Mouse (Mus musculus): ENCODE data around the gene Hipk1. TPM values are rescaled to one million over a fixed set of nuclear protein-coding genes. Genes with fewer than 3 reads are reported as not detected.
"Not testable (repeated sequence)": the region's sequence is repeated elsewhere in the genome, so short reads cannot be mapped to it uniquely, and the experiment has no call there.

Gene Hipk1
- 16.7 TPM for polyA plus RNA-seq (2012; fragmentation: generic; extraction: Trizol)

GRCm38 (mm10) chr3:103791230-103792110 lies at the start of gene Hipk1:
Gene Hipk1, minus strand, starts transcription at chr3:103791563.
- Histone ChIP-seq H3K36me3 (ENCODE audit: control insufficient read depth, insufficient read depth) (no peaks in the 10 kb centered on the region), H3K4me3 (peak within 1 kb of the TSS; percentile 65), H3K4me2 (ENCODE audit: low read depth) (peak within 1 kb of the TSS; percentile 81), H3K27me3 (ENCODE audit: control insufficient read depth, insufficient read depth, insufficient read length) (no peaks in the 10 kb centered on the region), H3K79me2 (ENCODE audit: control insufficient read depth, insufficient read depth) (peaks cover 43% of the 10 kb centered on the region), H3ac (ENCODE audit: control insufficient read depth, insufficient read length) (peak within 1 kb of the TSS; percentile 79)
- TF ChIP-seq E2F4 (IDR thresholded peaks at IDR 0.05; ENCODE audit: insufficient read depth) (no peak), MAX (IDR thresholded peaks at IDR 0.05; ENCODE audit: low read depth) (no peak), POLR2A (IDR thresholded peaks at IDR 0.05; ENCODE audit: insufficient read length, low read depth) (peak; percentile 88), POLR2AphosphoS2 (IDR thresholded peaks at IDR 0.05; ENCODE audit: insufficient read length, low read depth) (peak; percentile 90), MYOG (IDR thresholded peaks at IDR 0.05; ENCODE audit: control insufficient read depth in 1 of 3, insufficient read depth in 1 of 3, insufficient read length in 2 of 3, low read depth in 2 of 3) (peak in 1 of 3 experiments; percentile 33), USF1 (IDR thresholded peaks at IDR 0.05; ENCODE audit: low read depth) (no peak)

DNA sequence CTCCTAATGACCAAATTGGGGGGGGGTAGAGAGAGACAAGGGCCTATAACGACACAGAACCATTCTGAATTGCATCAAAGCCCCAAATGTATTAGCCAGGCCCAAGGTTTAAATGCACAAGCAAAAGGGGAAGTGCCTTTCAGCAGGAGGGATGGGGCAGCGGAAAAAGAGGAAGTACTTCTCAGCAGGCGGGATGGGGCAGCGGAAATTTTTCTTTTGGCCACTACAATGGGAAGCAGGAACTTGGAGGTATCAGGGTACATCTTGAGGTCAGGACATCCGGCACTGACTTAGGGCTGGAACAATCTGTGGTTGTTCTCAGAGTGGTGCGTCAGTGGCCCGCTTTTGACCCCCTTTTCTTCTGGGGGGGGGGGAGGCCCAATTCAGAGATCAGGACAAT lies 49.6 kb upstream of the Hipk1 start:
- not testable (repeated sequence) for H3K27me3 ChIP-seq (ENCODE audit: control insufficient read depth, insufficient read depth, insufficient read length); H3ac ChIP-seq (ENCODE audit: control insufficient read depth, insufficient read length); H3K36me3 ChIP-seq (ENCODE audit: control insufficient read depth, insufficient read depth); H3K4me2 ChIP-seq (ENCODE audit: low read depth); H3K79me2 ChIP-seq (ENCODE audit: control insufficient read depth, insufficient read depth); H3K4me3 ChIP-seq

- not testable (repeated sequence) for H3K79me2 ChIP-seq (ENCODE audit: control insufficient read depth, insufficient read depth); H3K4me2 ChIP-seq (ENCODE audit: low read depth); H3K27me3 ChIP-seq (ENCODE audit: control insufficient read depth, insufficient read depth, insufficient read length); H3K4me3 ChIP-seq; H3ac ChIP-seq (ENCODE audit: control insufficient read depth, insufficient read length); H3K36me3 ChIP-seq (ENCODE audit: control insufficient read depth, insufficient read depth)
These were observed 48.8 kb upstream of the Hipk1 start for GRCm38 (mm10) chr3:103840195-103840594.

DNA sequence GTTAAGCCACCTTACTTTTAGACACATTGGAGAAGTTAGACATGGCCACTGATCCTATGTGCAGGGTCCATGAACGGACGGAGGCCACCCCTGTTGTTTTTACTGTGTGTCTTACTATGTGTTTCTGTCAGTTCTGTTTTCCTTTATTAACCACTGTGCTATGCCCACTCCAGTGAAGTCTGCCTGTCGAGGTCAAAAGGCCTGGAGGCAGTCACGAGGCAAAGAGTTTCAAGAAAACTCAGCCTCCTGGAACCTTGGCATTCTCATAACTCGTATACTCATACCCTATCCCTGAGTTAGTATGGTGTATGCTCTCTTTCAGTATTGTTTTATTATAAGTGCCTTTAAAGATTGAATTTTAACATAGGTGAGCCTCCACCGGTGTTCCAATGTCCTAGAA lies 48.3 kb upstream of the Hipk1 start:
- no peaks in the 10 kb centered on the region for H3K27me3 ChIP-seq (ENCODE audit: control insufficient read depth, insufficient read depth, insufficient read length)
- no peaks in the 10 kb centered on the region for H3K79me2 ChIP-seq (ENCODE audit: control insufficient read depth, insufficient read depth)
- H3ac ChIP-seq (ENCODE audit: control insufficient read depth, insufficient read length), result no peak overlapping the region
- H3K4me2 ChIP-seq (ENCODE audit: low read depth), result no peak overlapping the region
- no peak overlapping the region for H3K4me3 ChIP-seq
- H3K36me3 ChIP-seq (ENCODE audit: control insufficient read depth, insufficient read depth), result no peaks in the 10 kb centered on the region
- TF ChIP-seq TCF12 (IDR thresholded peaks at IDR 0.05; ENCODE audit: insufficient read depth, poor library complexity, severe bottlenecking), result no peak
- no peak for TF ChIP-seq E2F4 (IDR thresholded peaks at IDR 0.05; ENCODE audit: insufficient read depth)
- no peak for TF ChIP-seq MYOG (IDR thresholded peaks at IDR 0.05; ENCODE audit: control insufficient read depth in 1 of 3, insufficient read depth in 1 of 3, insufficient read length in 2 of 3, low read depth in 2 of 3)
- TF ChIP-seq USF1 (IDR thresholded peaks at IDR 0.05; ENCODE audit: low read depth), result no peak
- no peak for TF ChIP-seq POLR2AphosphoS2 (IDR thresholded peaks at IDR 0.05; ENCODE audit: insufficient read length, low read depth)
- no peak for TF ChIP-seq TCF3 (IDR thresholded peaks at IDR 0.05; ENCODE audit: insufficient read length, low read depth)
- no peak for TF ChIP-seq MAX (IDR thresholded peaks at IDR 0.05; ENCODE audit: low read depth)
- TF ChIP-seq SRF (IDR thresholded peaks at IDR 0.05; ENCODE audit: control insufficient read depth, insufficient read length, low read depth), result no peak
- TF ChIP-seq CEBPB (IDR thresholded peaks at IDR 0.05; ENCODE audit: insufficient read depth, poor library complexity, severe bottlenecking), result no peak
- no peak for TF ChIP-seq REST (IDR thresholded peaks at IDR 0.05; ENCODE audit: insufficient read depth, insufficient read length)
- no peak for TF ChIP-seq POLR2A (IDR thresholded peaks at IDR 0.05; ENCODE audit: insufficient read length, low read depth)
- no peak for TF ChIP-seq MYOD1 (IDR thresholded peaks at IDR 0.05; ENCODE audit: control insufficient read depth in 1 of 3, insufficient read length in 2 of 3, low read depth in 2 of 3)

DNA sequence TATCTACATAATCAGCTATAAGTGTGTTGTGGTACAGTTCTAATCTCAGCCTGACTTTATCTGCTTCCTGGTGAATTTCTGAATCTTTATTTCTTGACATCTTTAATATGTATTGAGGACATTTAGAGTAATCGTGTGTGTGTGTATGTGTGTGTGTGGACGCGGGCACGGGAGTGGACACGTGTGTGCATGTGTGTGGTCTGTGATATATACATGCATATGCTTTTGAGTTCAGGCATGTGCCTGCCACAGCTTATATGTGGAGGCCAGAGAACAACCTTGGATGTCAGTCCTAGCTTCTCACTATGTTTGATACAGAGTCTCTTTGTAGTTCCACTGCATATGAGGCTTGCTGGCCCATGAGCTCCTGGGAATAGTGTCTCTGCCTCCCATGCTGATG lies 45.1 kb upstream of the Hipk1 start:
- TF ChIP-seq POLR2A (IDR thresholded peaks at IDR 0.05; ENCODE audit: insufficient read length, low read depth) (no peak), CEBPB (IDR thresholded peaks at IDR 0.05; ENCODE audit: insufficient read depth, poor library complexity, severe bottlenecking) (no peak), SRF (IDR thresholded peaks at IDR 0.05; ENCODE audit: control insufficient read depth, insufficient read length, low read depth) (no peak), USF1 (IDR thresholded peaks at IDR 0.05; ENCODE audit: low read depth) (no peak), E2F4 (IDR thresholded peaks at IDR 0.05; ENCODE audit: insufficient read depth) (no peak), TCF12 (IDR thresholded peaks at IDR 0.05; ENCODE audit: insufficient read depth, poor library complexity, severe bottlenecking) (no peak), MAX (IDR thresholded peaks at IDR 0.05; ENCODE audit: low read depth) (no peak), MYOG (IDR thresholded peaks at IDR 0.05; ENCODE audit: control insufficient read depth in 1 of 3, insufficient read depth in 1 of 3, insufficient read length in 2 of 3, low read depth in 2 of 3) (no peak), TCF3 (IDR thresholded peaks at IDR 0.05; ENCODE audit: insufficient read length, low read depth) (no peak), POLR2AphosphoS2 (IDR thresholded peaks at IDR 0.05; ENCODE audit: insufficient read length, low read depth) (no peak), REST (IDR thresholded peaks at IDR 0.05; ENCODE audit: insufficient read depth, insufficient read length) (no peak), MYOD1 (IDR thresholded peaks at IDR 0.05; ENCODE audit: control insufficient read depth in 1 of 3, insufficient read length in 2 of 3, low read depth in 2 of 3) (no peak)

More for the DNA sequence above, 45.1 kb upstream of the Hipk1 start:
- Histone ChIP-seq H3K4me2 (ENCODE audit: low read depth) (no peak overlapping the region), H3K36me3 (ENCODE audit: control insufficient read depth, insufficient read depth) (no peaks in the 10 kb centered on the region), H3K27me3 (ENCODE audit: control insufficient read depth, insufficient read depth, insufficient read length) (no peaks in the 10 kb centered on the region), H3K79me2 (ENCODE audit: control insufficient read depth, insufficient read depth) (no peaks in the 10 kb centered on the region), H3K4me3 (no peak overlapping the region), H3ac (ENCODE audit: control insufficient read depth, insufficient read length) (no peak overlapping the region)

Data from myocyte (in vitro differentiated cells).